Mouse (Mus musculus) forebrain, embryonic 11.5 days (tissue): ENCODE data around the gene Secisbp2. TPM values are rescaled to one million over a fixed set of nuclear protein-coding genes. Genes with fewer than 3 reads are reported as not detected.
"Not testable (repeated sequence)": the region's sequence is repeated elsewhere in the genome, so short reads cannot be mapped to it uniquely, and the experiment has no call there.

ENCODE experiments used
- ATAC-seq: fragments of 200-750 bp; cut with Nextera tagmentation; replicated peaks from 2 replicates; pipeline ENCODE4 v1.8.0; 2017; ENCODE audit warnings: moderate TSS enrichment; ENCODE audit not compliant: low FRiP score
- DNase-seq: peaks from one replicate; pipeline ENCODE4 v3.0.0-alpha.2; 2017; ENCODE audit warnings: low spot score
- H3K27ac ChIP-seq: fragments of 300-500 bp; sonication (generic); 2 replicates; pipeline ENCODE4 v1.5.1; 2014; ENCODE audit warnings: low read depth, low read length
- H3K27me3 ChIP-seq: fragments of 300-500 bp; sonication (generic); 2 replicates; pipeline ENCODE4 v1.6.1; 2014; ENCODE audit warnings: mild to moderate bottlenecking, low read length, mixed read lengths; ENCODE audit not compliant: control insufficient read depth, insufficient read depth
- H3K36me3 ChIP-seq: fragments of 300-500 bp; sonication (generic); 2 replicates; pipeline ENCODE4 v1.6.1; 2014; ENCODE audit warnings: mild to moderate bottlenecking, low read length, moderate library complexity, mixed read lengths; ENCODE audit not compliant: control insufficient read depth, insufficient read depth
- H3K4me1 ChIP-seq: fragments of 300-500 bp; sonication (generic); replicated peaks from 2 replicates; pipeline ENCODE4 v1.6.1; 2014; ENCODE audit warnings: low read length, mixed read lengths; ENCODE audit not compliant: control insufficient read depth, insufficient read depth
- H3K4me2 ChIP-seq: fragments of 300-500 bp; sonication (generic); 2 replicates; pipeline ENCODE4 v1.6.1; 2014; ENCODE audit warnings: low read depth, mild to moderate bottlenecking, low read length, moderate library complexity, mixed read lengths; ENCODE audit not compliant: severe bottlenecking
- H3K4me3 ChIP-seq: fragments of 300-500 bp; sonication (generic); 2 replicates; pipeline ENCODE4 v1.5.1; 2014; ENCODE audit warnings: low read depth, low read length
- H3K9ac ChIP-seq: fragments of 300-500 bp; sonication (generic); 2 replicates; pipeline ENCODE4 v1.6.1; 2014; ENCODE audit warnings: low read length
- H3K9me3 ChIP-seq: fragments of 300-500 bp; sonication (generic); 2 replicates; pipeline ENCODE4 v1.6.1; 2016; ENCODE audit warnings: low read length, mixed read lengths; ENCODE audit not compliant: control insufficient read depth
- WGBS: fragments of 180-500 bp; shearing (Covaris S2); extraction: QIAGEN DNeasy Blood & Tissue Kit; methylation state at CpG from one replicate; pipeline ENCODE4 v1.1.7; 2014; 5-methylcytosine and 5-hydroxymethylcytosine counted together
- polyA plus RNA-seq: library from polyadenylated mRNA; unstranded; fragments of >200 nt; fragmentation: Nextera tagmentation; extraction: Ambion mirVana; gene quantifications from 2 replicates; pipeline ENCODE4 v1.2.1, GENCODE M21; 2014

Gene Secisbp2
- polyA plus RNA-seq, 1 experiment from 2014 or later, result 26.6 TPM

DNA sequence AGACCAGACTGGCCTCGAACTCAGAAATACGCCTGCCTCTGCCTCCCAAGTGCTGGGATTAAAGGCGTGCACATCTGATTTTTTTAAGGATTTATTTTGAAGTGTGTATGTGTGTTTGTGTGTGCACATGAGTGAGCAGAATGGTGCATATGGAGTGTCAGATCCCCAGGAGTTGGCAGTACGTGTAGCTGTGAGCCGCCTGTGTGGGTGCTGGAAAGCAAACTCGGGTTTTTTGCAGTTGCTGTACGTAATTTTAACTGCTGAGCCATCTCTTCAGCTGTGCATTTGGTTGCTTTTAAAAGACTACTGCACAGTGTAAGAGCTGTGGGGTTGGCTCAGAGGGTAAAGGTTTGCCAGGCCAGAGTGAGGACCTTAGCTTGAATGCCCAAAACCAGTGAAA is 8.1 kb downstream of the Secisbp2 start:
- no peak overlapping the region for H3K4me2 ChIP-seq
- H3K4me3 ChIP-seq, result no peak overlapping the region
- DNase-seq (no peak), ATAC-seq (no peak)
- H3K4me1 ChIP-seq, result no peaks in the 10 kb centered on the region
- peaks cover 11% of the 10 kb centered on the region; the same call in 1 of the 2 replicates for H3K36me3 ChIP-seq
- no peak overlapping the region for H3K27ac ChIP-seq
- no peaks in the 10 kb centered on the region for H3K9me3 ChIP-seq
- no peaks in the 10 kb centered on the region for H3K27me3 ChIP-seq
- no peak overlapping the region for H3K9ac ChIP-seq
- WGBS, result 94% methylated on average over 7 of the region's 7 CpGs

DNA sequence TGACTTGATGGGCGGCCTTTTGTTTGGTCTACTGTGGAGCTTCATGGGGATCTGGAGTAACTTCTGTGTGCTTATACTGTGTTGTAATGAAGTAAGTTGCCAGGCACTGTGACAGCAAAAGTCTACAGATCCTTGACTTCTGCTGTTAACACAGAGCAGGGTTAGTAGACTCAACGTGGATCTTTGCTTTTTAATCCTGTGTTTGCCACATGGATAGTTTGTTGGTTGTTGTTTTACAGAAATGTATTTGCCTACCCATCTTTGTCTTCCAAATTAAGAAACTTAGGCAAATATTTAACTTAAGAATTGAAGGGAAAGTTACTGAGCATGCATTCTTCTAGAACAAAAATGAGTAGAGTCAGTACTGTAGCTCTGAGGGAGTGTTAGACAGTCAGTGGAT is 12.1 kb downstream of the Secisbp2 start:
- no peaks in the 10 kb centered on the region for H3K4me1 ChIP-seq
- peaks cover 14% of the 10 kb centered on the region; the same call in 1 of the 2 replicates for H3K36me3 ChIP-seq
- no peak overlapping the region for H3K27ac ChIP-seq
- 91% methylated on average over 2 of the region's 2 CpGs for WGBS
- no peaks in the 10 kb centered on the region for H3K9me3 ChIP-seq
- ATAC-seq (no peak), DNase-seq (no peak)
- no peak overlapping the region for H3K9ac ChIP-seq
- no peak overlapping the region for H3K4me3 ChIP-seq
- H3K27me3 ChIP-seq, result no peaks in the 10 kb centered on the region
- H3K4me2 ChIP-seq, result no peak overlapping the region

DNA sequence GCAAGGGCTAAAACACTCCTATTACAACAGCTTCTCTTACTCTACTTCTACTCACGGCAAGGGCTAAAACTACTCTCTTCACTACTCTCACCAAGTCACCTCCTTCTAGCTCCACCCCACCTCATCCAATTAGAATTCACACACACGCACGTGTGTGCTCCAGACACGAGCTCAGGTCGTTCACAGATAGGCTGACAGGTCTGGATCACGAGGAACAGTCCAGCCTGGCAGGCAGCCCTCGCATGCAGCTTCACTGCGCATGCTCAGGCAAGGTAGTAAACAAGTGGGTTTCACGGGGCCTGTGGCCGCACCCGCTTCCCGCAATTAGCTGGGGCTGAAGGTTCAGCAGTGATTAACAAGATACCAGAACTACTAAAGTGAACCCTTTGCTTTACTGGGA is 16.7 kb downstream of the Secisbp2 start:
- not testable (repeated sequence) for H3K27ac ChIP-seq, H3K4me3 ChIP-seq, H3K4me2 ChIP-seq, H3K27me3 ChIP-seq, H3K9me3 ChIP-seq, H3K4me1 ChIP-seq, H3K9ac ChIP-seq, DNase-seq, ATAC-seq
- 93% methylated on average over 12 of the region's 12 CpGs for WGBS
- peaks cover 13% of the 10 kb centered on the region; the same call in 1 of the 2 replicates for H3K36me3 ChIP-seq

DNA sequence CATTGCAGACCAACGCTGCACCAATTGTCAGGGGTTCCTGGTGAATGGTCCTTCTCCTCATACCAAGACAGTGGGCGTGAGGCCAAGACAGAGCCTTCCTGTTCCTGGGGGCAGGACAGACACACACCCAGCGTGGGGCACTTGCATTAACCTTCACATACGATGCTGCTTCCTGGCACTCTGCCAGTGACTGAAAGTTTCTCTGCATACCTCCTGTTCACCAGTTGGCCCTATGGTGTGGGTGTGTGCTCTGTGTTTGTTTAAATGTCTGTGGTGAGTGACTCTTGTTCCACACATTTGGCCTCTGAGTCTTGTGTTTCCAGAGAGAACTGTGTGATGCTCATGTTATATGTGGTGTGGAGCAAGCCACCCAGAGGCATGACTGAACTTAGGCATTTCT is 25.1 kb downstream of the Secisbp2 start:
- Histone ChIP-seq H3K27ac (no peak overlapping the region), H3K9ac (no peak overlapping the region), H3K27me3 (no peaks in the 10 kb centered on the region), H3K4me3 (no peak overlapping the region), H3K36me3 (peaks cover 16% of the 10 kb centered on the region), H3K4me2 (no peak overlapping the region), H3K9me3 (no peaks in the 10 kb centered on the region), H3K4me1 (no peaks in the 10 kb centered on the region)
- no peak for DNase-seq
- no peak for ATAC-seq
- 88% methylated on average over 4 of the region's 4 CpGs for WGBS

DNA sequence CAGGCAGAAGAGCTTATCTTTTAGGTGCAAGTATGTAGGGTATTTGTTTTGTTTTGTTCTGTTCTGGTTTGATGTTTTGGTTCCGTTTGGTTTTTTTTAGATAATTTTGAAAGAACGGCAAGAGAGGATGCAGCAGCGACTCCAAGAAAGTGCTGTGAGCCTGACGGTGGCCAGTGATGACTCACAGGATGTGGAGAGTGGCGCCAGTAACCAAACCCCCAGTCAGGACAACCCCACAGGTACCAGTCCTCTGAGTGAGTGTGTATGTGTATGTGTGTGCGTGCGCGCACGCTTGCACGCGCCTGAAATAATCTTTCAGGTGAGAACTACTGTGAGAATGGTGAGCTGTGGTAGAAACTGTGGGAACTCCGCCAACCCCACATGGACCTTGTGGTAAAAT is 25.5 kb downstream of the Secisbp2 start:
- Histone ChIP-seq H3K27ac (no peak overlapping the region), H3K9me3 (no peaks in the 10 kb centered on the region), H3K36me3 (peaks cover 16% of the 10 kb centered on the region), H3K4me1 (no peaks in the 10 kb centered on the region), H3K27me3 (no peaks in the 10 kb centered on the region), H3K9ac (no peak overlapping the region), H3K4me3 (no peak overlapping the region), H3K4me2 (no peak overlapping the region)
- DNase-seq, result no peak
- WGBS, result 95% methylated on average over 12 of the region's 12 CpGs
- no peak for ATAC-seq

DNA sequence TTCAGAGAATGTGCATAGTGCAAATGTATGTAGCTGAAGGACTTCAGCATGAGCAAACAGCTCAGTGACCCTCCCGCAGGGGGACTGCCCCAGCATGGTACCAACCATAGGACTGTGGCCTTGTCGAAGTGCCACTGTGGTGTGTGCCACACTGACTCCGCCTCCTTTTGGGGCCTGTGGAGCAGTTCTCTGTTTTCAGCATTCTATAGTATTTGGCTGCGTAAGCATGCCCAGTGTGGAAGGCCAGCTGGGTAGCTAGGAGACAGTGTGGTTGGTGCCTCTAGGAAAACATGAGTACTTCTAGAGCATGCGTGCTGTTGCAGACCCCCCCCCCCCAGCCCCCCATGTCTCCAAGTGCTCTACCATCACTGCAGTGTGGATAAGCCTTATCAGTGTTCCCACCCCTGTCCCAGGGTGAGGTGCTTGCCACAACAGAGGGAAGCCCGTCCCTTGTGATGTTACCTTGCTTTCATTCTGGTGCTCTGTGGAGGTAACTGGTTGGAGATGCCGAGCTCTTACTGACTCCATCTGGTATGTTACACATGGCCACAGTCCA is 26.2 kb downstream of the Secisbp2 start:
- H3K36me3 ChIP-seq, result peaks cover 16% of the 10 kb centered on the region
- WGBS, result 95% methylated on average over 7 of the region's 7 CpGs
- H3K27ac ChIP-seq, result no peak overlapping the region
- no peaks in the 10 kb centered on the region for H3K4me1 ChIP-seq
- H3K27me3 ChIP-seq, result no peaks in the 10 kb centered on the region
- H3K9me3 ChIP-seq, result no peaks in the 10 kb centered on the region
- H3K4me2 ChIP-seq, result no peak overlapping the region
- H3K4me3 ChIP-seq, result no peak overlapping the region
- DNase-seq (no peak), ATAC-seq (no peak)
- H3K9ac ChIP-seq, result no peak overlapping the region

DNA sequence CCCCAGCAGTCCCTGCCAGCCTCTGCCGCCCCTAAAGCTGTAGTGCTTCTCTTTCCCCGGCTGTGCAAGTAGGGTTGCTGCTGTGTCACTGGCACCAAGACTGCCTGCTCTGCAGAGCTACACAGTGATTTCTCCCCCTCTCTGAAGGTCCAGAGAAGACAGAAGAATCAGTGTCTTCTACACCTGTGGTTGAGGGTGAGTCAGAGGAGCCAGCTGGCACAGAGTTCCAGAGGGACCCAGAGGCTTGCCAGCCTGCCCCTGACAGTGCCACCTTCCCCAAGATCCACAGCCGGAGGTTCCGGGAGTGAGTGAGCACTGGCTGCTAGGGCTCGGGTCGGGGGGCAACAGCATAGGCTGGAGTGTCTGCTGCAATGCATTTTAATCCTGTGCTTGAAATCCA is 27.2 kb downstream of the Secisbp2 start:
- no peak overlapping the region for H3K9ac ChIP-seq
- no peak overlapping the region for H3K27ac ChIP-seq
- ATAC-seq (no peak), DNase-seq (no peak)
- H3K36me3 ChIP-seq, result peaks cover 23% of the 10 kb centered on the region
- no peaks in the 10 kb centered on the region for H3K4me1 ChIP-seq
- H3K4me2 ChIP-seq, result no peak overlapping the region
- H3K27me3 ChIP-seq, result no peaks in the 10 kb centered on the region
- no peak overlapping the region for H3K4me3 ChIP-seq
- 93% methylated on average over 6 of the region's 6 CpGs for WGBS
- no peaks in the 10 kb centered on the region for H3K9me3 ChIP-seq

DNA sequence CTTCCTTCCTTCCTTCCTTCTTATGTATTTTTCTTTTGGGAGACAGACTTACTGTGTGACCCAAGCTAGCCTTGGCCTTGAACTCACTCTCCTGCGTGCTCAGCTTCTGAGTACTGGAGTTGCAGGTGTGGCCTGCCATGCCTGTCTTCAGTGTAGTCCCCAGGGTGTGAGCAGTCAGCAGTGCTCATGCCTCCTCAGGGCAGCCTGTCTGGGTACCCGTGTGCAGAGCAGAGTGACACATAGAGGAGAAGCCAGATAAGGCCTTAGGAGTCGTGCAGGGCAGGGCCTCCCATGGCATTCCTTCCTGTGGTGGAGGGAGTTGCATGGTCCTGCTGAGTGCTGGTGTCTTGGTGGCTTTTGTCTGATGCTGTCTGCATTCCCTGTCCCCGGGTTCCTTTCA is 27.8 kb downstream of the Secisbp2 start:
- DNase-seq (no peak), ATAC-seq (no peak)
- Histone ChIP-seq H3K9ac (no peak overlapping the region), H3K9me3 (no peaks in the 10 kb centered on the region), H3K4me2 (no peak overlapping the region), H3K4me1 (no peaks in the 10 kb centered on the region), H3K27ac (no peak overlapping the region), H3K27me3 (no peaks in the 10 kb centered on the region), H3K4me3 (no peak overlapping the region), H3K36me3 (peaks cover 20% of the 10 kb centered on the region)
- WGBS, result 85% methylated on average over 4 of the region's 4 CpGs

DNA sequence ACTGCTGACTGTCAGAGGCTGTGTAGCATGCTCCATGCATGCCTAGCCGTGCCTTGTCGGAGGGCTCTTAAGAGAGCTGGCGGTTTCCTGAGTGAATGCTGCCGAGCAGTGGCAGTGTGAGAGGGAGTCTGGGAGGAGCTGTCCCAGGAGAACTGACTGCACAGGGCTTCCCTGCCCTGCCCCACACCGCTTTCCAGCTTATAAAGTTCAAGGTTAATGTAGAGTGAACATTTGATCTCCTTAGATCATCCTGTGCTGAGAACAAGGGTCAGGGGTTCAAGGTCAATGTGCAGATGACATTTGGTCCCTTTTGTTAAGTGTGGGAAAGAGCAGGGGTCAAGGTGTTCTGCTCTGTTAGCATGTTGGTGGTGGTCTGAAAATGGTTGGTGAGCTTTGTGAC is 29.6 kb downstream of the Secisbp2 start:
- Histone ChIP-seq H3K4me3 (no peak overlapping the region), H3K27me3 (no peaks in the 10 kb centered on the region), H3K9me3 (no peaks in the 10 kb centered on the region), H3K4me2 (no peak overlapping the region), H3K9ac (no peak overlapping the region), H3K27ac (no peak overlapping the region), H3K4me1 (no peaks in the 10 kb centered on the region), H3K36me3 (peaks cover 20% of the 10 kb centered on the region; the same call in 1 of the 2 replicates)
- no peak for ATAC-seq
- DNase-seq, result no peak
- WGBS, result 91% methylated on average over 5 of the region's 5 CpGs
